Mouse (Mus musculus) bone marrow, adult 2 months (tissue): ENCODE results near the gene Gm26620. TPM values are rescaled to one million over a fixed set of nuclear protein-coding genes. Genes with fewer than 3 reads are reported as not detected.

Experiments
- H3K27ac ChIP-seq: fragments of 200-500 bp; 2 replicates; pipeline ENCODE4 v1.5.1; 2012; ENCODE audit warnings: low read depth, mild to moderate bottlenecking, control low read depth, inconsistent platforms, low read length; ENCODE audit not compliant: control insufficient read depth, poor library complexity, insufficient read depth
- H3K4me1 ChIP-seq: fragments of 200-500 bp; 2 replicates; pipeline ENCODE4 v1.6.1; 2011; ENCODE audit warnings: low read length; ENCODE audit not compliant: control insufficient read depth, insufficient read depth
- H3K4me3 ChIP-seq: fragments of 200-500 bp; replicated peaks from 2 replicates; pipeline ENCODE3; 2011; ENCODE audit warnings: mild to moderate bottlenecking, low read depth, low read length, control low read depth; ENCODE audit not compliant: control insufficient read depth
- CTCF ChIP-seq: fragments of 200-500 bp; IDR thresholded peaks from 2 replicates; pipeline ENCODE4 v1.5.1; 2011; ENCODE audit warnings: low read length, control low read depth; ENCODE audit not compliant: control insufficient read depth, insufficient read depth
- POLR2A ChIP-seq: fragments of 200-500 bp; IDR thresholded peaks from 2 replicates; pipeline ENCODE4 v1.6.1; 2011; ENCODE audit warnings: low read depth, mild to moderate bottlenecking, control low read depth, low read length, borderline replicate concordance; ENCODE audit not compliant: control insufficient read depth
- WGBS: fragments of 180-500 bp; shearing (Covaris S2); methylation state at CpG from one replicate; pipeline ENCODE4 v1.1.7; 2018; 5-methylcytosine and 5-hydroxymethylcytosine counted together
- polyA plus RNA-seq: library from polyadenylated mRNA; stranded (reverse); fragments of >200 nt; gene quantifications from 2 replicates; pipeline ENCODE4 v1.2.4, GENCODE M21; 2011; ENCODE audit warnings: low replicate concordance; ENCODE audit not compliant: missing spikeins, insufficient read depth, insufficient read length

The Gm26620 gene
- polyA plus RNA-seq, 1 experiment = 4.4 TPM

GRCm38 (mm10) chr1:170882915-170883485 lies 1.9 kb upstream of the Gm26620 start:
- Histone ChIP-seq H3K4me1 (no peaks in the 10 kb centered on the region; the same call in 1 of the 2 replicates), H3K27ac (no peak overlapping the region), H3K4me3 (no peak overlapping the region)
- TF ChIP-seq POLR2A (no peak), CTCF (no peak)
- 80% methylated on average over 5 of the region's 5 CpGs for WGBS

GRCm38 (mm10) chr1:170884390-170884789 lies 475 bp upstream of the Gm26620 start:
- no peak overlapping the region for H3K27ac ChIP-seq
- TF ChIP-seq CTCF (no peak), POLR2A (no peak)
- WGBS = 24% methylated on average over 8 of the region's 8 CpGs
- H3K4me1 ChIP-seq = no peaks in the 10 kb centered on the region; the same call in 1 of the 2 replicates
- no peak overlapping the region for H3K4me3 ChIP-seq

- no peaks in the 10 kb centered on the region; the same call in 1 of the 2 replicates for H3K4me1 ChIP-seq
- 38% methylated on average over 6 of the region's 6 CpGs for WGBS
- H3K4me3 ChIP-seq = no peak overlapping the region
- TF ChIP-seq POLR2A = no peak
- no peak for TF ChIP-seq CTCF
- H3K27ac ChIP-seq = no peak overlapping the region
Measured at GRCm38 (mm10) chr1:170886044-170886458, 1.2 kb downstream of the Gm26620 start.

- H3K27ac ChIP-seq = no peak overlapping the region
- H3K4me3 ChIP-seq = no peak overlapping the region
- 85% methylated on average over 4 of the region's 4 CpGs for WGBS
- H3K4me1 ChIP-seq = no peaks in the 10 kb centered on the region; the same call in 1 of the 2 replicates
- TF ChIP-seq POLR2A = no peak
Measured at GRCm38 (mm10) chr1:170889310-170889709, 4.4 kb downstream of the Gm26620 start.

- no peak overlapping the region for H3K4me3 ChIP-seq
- WGBS = 75% methylated on average over 2 of the region's 2 CpGs
- no peak overlapping the region for H3K27ac ChIP-seq
- no peak for TF ChIP-seq CTCF
- no peak for TF ChIP-seq POLR2A
- H3K4me1 ChIP-seq = peaks cover under 1% of the 10 kb centered on the region; the same call in 1 of the 2 replicates
Measured at GRCm38 (mm10) chr1:170891646-170892045, 6.8 kb downstream of the Gm26620 start.

GRCm38 (mm10) chr1:170892279-170892678 lies 7.4 kb downstream of the Gm26620 start:
- WGBS = 79% methylated on average over 1 of the region's 1 CpGs

GRCm38 (mm10) chr1:170894603-170895602 lies 10.0 kb downstream of the Gm26620 start:
- 59% methylated on average over 9 of the region's 9 CpGs for WGBS
- H3K4me1 ChIP-seq = peaks cover 3% of the 10 kb centered on the region; the same call in 1 of the 2 replicates
- TF ChIP-seq CTCF = no peak
- TF ChIP-seq POLR2A = no peak
- H3K4me3 ChIP-seq = no peak overlapping the region
- H3K27ac ChIP-seq = no peak overlapping the region

More at GRCm38 (mm10) chr1:170892279-170892678, 7.4 kb downstream of the Gm26620 start:
- TF ChIP-seq CTCF (no peak), POLR2A (no peak)
- Histone ChIP-seq H3K4me3 (no peak overlapping the region), H3K4me1 (peaks cover 1% of the 10 kb centered on the region; the same call in 1 of the 2 replicates), H3K27ac (no peak overlapping the region)

- no peak overlapping the region for H3K27ac ChIP-seq
- WGBS = 15% methylated on average over 5 of the region's 5 CpGs
Measured at GRCm38 (mm10) chr1:170896651-170897281, 11.9 kb downstream of the Gm26620 start.

More at GRCm38 (mm10) chr1:170896651-170897281, 11.9 kb downstream of the Gm26620 start:
- no peak overlapping the region for H3K4me3 ChIP-seq
- no peak for TF ChIP-seq CTCF
- no peak for TF ChIP-seq POLR2A
- peaks cover 3% of the 10 kb centered on the region; the same call in 1 of the 2 replicates for H3K4me1 ChIP-seq
